Mouse (Mus musculus) small intestine, adult 2 months (tissue): ENCODE data around the gene Nudt21.

Experiments
- CTCF ChIP-seq: fragments of 200-500 bp; IDR thresholded peaks from 2 replicates; pipeline ENCODE4 v1.5.1; 2012; ENCODE audit warnings: low read depth, mild to moderate bottlenecking, control low read depth, inconsistent platforms, low read length, moderate library complexity, mixed read lengths; ENCODE audit not compliant: insufficient replicate concordance, insufficient read length; ENCODE audit errors: extremely low read depth
- POLR2A ChIP-seq: fragments of 200-500 bp; IDR thresholded peaks from 2 replicates; pipeline ENCODE4 v1.6.1; 2012; ENCODE audit warnings: low read depth, mild to moderate bottlenecking, control low read depth, inconsistent platforms, low read length, moderate library complexity

- no peak for TF ChIP-seq CTCF
- no peak for TF ChIP-seq POLR2A
Measured at GRCm38 (mm10) chr8:93972971-93973734, 63.7 kb downstream of the Nudt21 start.
